Mouse (Mus musculus): ENCODE measurements around the gene Gna11. TPM values are rescaled to one million over a fixed set of nuclear protein-coding genes. Genes with fewer than 3 reads are reported as not detected.

Gna11 gene
- polyA plus RNA-seq, 1 experiment: 33.8 TPM

DNA sequence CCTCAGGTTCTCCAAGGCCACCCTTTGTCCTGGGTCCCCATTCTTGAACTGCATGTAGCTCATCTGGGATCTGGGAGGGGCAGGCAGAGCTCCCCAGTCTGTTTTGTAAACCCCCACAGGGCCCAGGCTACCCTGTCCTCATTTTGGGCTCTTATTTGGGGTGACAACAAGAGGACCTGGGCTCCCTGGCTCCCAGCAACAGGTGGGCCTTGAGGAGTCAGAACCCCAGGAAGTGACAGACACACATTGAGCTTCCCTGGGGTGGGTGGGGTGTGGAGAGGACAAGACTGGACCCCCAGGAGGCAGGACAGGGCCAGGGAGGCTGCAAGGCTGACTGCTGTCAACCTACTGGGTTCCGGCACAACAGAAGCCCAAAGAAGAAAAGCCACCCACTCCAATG, 1.4 kb downstream of the Gna11 start:
- DNase-seq (ENCODE audit: low read depth in 1 of 2, low spot score in 2 of 2): no peak
- Histone ChIP-seq H3K27ac (ENCODE audit: insufficient read depth, low read length) (no peak overlapping the region), H3K27me3 (ENCODE audit: control insufficient read depth, insufficient read depth, low read length) (no peaks in the 10 kb centered on the region), H3K4me1 (ENCODE audit: control insufficient read depth, insufficient read depth, insufficient read length) (peaks cover 21% of the 10 kb centered on the region; the same call in 1 of the 2 replicates), H3K4me3 (ENCODE audit: extremely low read depth, insufficient read depth, insufficient read length) (peak overlapping the region; percentile 82; the same call in 1 of the 2 replicates), H3K36me3 (ENCODE audit: control insufficient read depth, insufficient read depth, low read length) (no peaks in the 10 kb centered on the region)
- TF ChIP-seq POLR2A (IDR thresholded peaks at IDR 0.05; ENCODE audit: low read depth, low read length) (no peak), CTCF (IDR thresholded peaks at IDR 0.05; ENCODE audit: extremely low read depth, insufficient read depth, insufficient read length, insufficient replicate concordance) (no peak)
- 90% methylated on average over 1 of the region's 1 CpGs for WGBS

DNA sequence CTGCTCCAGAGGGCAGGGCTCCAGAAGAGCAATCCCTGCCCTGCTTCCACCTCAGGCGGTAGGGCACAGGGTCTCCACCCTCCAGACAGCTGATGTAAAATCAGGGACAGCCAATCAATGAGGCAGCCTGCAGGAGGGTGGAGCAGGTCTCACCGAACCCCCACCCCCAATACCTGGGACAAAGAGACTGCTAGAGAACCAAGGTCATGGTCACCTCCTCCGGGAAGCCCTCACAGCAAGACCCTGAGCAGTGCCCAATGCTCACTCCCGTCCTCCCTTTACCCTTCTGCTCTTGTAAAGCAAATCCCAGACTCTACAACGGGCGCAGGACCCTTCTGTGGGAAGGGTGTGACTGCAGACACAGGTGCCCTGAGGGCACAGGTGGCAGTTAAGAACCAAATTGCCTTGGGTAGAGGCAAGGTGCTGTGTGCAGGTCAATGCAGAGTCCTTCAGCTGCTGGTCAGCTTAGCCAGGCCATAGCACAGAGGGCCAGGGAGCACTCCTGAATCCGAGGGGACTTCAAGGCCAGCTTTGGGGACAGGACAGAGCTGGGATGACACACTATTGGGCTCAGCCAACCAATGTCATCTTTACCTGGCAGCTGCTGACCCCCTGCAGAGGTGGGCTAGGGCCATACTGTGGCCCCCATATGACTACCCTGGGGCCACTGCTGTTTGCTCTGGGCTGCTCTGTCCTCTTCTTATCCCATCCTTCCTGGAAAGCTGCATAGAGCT, 2.1 kb downstream of the Gna11 start:
- H3K27ac ChIP-seq (ENCODE audit: insufficient read depth, low read length): no peak overlapping the region

DNA sequence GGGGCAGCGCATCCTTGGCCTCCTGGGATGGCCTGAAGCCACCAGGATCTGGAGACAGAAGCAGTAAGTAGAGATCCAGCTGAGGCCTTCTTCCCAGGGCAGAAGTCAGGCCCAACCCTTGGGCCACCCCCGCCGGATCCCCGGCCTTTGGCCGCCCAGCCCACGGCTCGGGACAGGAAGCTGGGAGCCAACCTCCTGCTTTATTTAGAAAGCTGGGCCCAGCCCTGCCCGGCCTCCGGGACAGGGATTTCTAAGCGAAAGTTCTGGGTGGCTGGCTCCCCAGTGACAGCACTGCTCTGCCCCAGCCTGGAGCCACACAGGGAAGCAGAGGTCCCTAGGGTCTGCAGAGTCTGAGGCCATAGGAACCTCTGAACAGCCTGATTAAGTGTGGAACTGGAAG, 3.2 kb downstream of the Gna11 start:
- no peaks in the 10 kb centered on the region for H3K27me3 ChIP-seq (ENCODE audit: control insufficient read depth, insufficient read depth, low read length)
- H3K27ac ChIP-seq (ENCODE audit: insufficient read depth, low read length): 0 out of 2 replicates have a peak overlapping the region, but pooled peaks have one; percentile 22
- no peak overlapping the region for H3K4me3 ChIP-seq (ENCODE audit: extremely low read depth, insufficient read depth, insufficient read length)
- no peaks in the 10 kb centered on the region for H3K36me3 ChIP-seq (ENCODE audit: control insufficient read depth, insufficient read depth, low read length)
- H3K4me1 ChIP-seq (ENCODE audit: control insufficient read depth, insufficient read depth, insufficient read length): peaks cover 35% of the 10 kb centered on the region; the same call in 1 of the 2 replicates
- 80% methylated on average over 10 of the region's 10 CpGs for WGBS
- no peak for TF ChIP-seq CTCF (IDR thresholded peaks at IDR 0.05; ENCODE audit: extremely low read depth, insufficient read depth, insufficient read length, insufficient replicate concordance)
- TF ChIP-seq POLR2A (IDR thresholded peaks at IDR 0.05; ENCODE audit: low read depth, low read length): no peak
- no peak for DNase-seq (ENCODE audit: low read depth in 1 of 2, low spot score in 2 of 2)

More for the DNA sequence above, 2.1 kb downstream of the Gna11 start:
- TF ChIP-seq CTCF (IDR thresholded peaks at IDR 0.05; ENCODE audit: extremely low read depth, insufficient read depth, insufficient read length, insufficient replicate concordance): no peak
- TF ChIP-seq POLR2A (IDR thresholded peaks at IDR 0.05; ENCODE audit: low read depth, low read length): no peak
- no peak for DNase-seq (ENCODE audit: low read depth in 1 of 2, low spot score in 2 of 2)
- H3K27me3 ChIP-seq (ENCODE audit: control insufficient read depth, insufficient read depth, low read length): no peaks in the 10 kb centered on the region
- 94% methylated on average over 7 of the region's 7 CpGs for WGBS
- peaks cover 28% of the 10 kb centered on the region; the same call in 1 of the 2 replicates for H3K4me1 ChIP-seq (ENCODE audit: control insufficient read depth, insufficient read depth, insufficient read length)
- H3K36me3 ChIP-seq (ENCODE audit: control insufficient read depth, insufficient read depth, low read length): no peaks in the 10 kb centered on the region
- no peak overlapping the region for H3K4me3 ChIP-seq (ENCODE audit: extremely low read depth, insufficient read depth, insufficient read length)

GRCm38 (mm10) chr10:81541363-81541762, 3.6 kb downstream of the Gna11 start:
- no peak for DNase-seq (ENCODE audit: low read depth in 1 of 2, low spot score in 2 of 2)
- 78% methylated on average over 5 of the region's 5 CpGs for WGBS
- Histone ChIP-seq H3K4me3 (ENCODE audit: extremely low read depth, insufficient read depth, insufficient read length) (no peak overlapping the region), H3K27ac (ENCODE audit: insufficient read depth, low read length) (no peak overlapping the region), H3K27me3 (ENCODE audit: control insufficient read depth, insufficient read depth, low read length) (no peaks in the 10 kb centered on the region), H3K4me1 (ENCODE audit: control insufficient read depth, insufficient read depth, insufficient read length) (peaks cover 35% of the 10 kb centered on the region; the same call in 1 of the 2 replicates), H3K36me3 (ENCODE audit: control insufficient read depth, insufficient read depth, low read length) (no peaks in the 10 kb centered on the region)
- TF ChIP-seq POLR2A (IDR thresholded peaks at IDR 0.05; ENCODE audit: low read depth, low read length): no peak
- TF ChIP-seq CTCF (IDR thresholded peaks at IDR 0.05; ENCODE audit: extremely low read depth, insufficient read depth, insufficient read length, insufficient replicate concordance): no peak

- H3K4me1 ChIP-seq (ENCODE audit: control insufficient read depth, insufficient read depth, insufficient read length): peaks cover 28% of the 10 kb centered on the region; the same call in 1 of the 2 replicates
Measured at GRCm38 (mm10) chr10:81538321-81539048, 6.5 kb downstream of the Gna11 start.

GRCm38 (mm10) chr10:81537429-81537828, 7.6 kb downstream of the Gna11 start:
- no peak overlapping the region for H3K27ac ChIP-seq (ENCODE audit: insufficient read depth, low read length)
- DNase-seq (ENCODE audit: low read depth in 1 of 2, low spot score in 2 of 2): no peak
- TF ChIP-seq POLR2A (IDR thresholded peaks at IDR 0.05; ENCODE audit: low read depth, low read length) (no peak), CTCF (IDR thresholded peaks at IDR 0.05; ENCODE audit: extremely low read depth, insufficient read depth, insufficient read length, insufficient replicate concordance) (no peak)
- no peak overlapping the region for H3K4me3 ChIP-seq (ENCODE audit: extremely low read depth, insufficient read depth, insufficient read length)
- no peaks in the 10 kb centered on the region for H3K27me3 ChIP-seq (ENCODE audit: control insufficient read depth, insufficient read depth, low read length)
- H3K4me1 ChIP-seq (ENCODE audit: control insufficient read depth, insufficient read depth, insufficient read length): peaks cover 21% of the 10 kb centered on the region; the same call in 1 of the 2 replicates
- H3K36me3 ChIP-seq (ENCODE audit: control insufficient read depth, insufficient read depth, low read length): peaks cover 3% of the 10 kb centered on the region
- WGBS: 65% methylated on average over 2 of the region's 2 CpGs

More at GRCm38 (mm10) chr10:81538321-81539048, 6.5 kb downstream of the Gna11 start:
- peak overlapping the region; percentile 13; the same call in 1 of the 2 replicates for H3K27ac ChIP-seq (ENCODE audit: insufficient read depth, low read length)
- WGBS: 32% methylated on average over 3 of the region's 3 CpGs
- TF ChIP-seq POLR2A (IDR thresholded peaks at IDR 0.05; ENCODE audit: low read depth, low read length) (no peak), CTCF (IDR thresholded peaks at IDR 0.05; ENCODE audit: extremely low read depth, insufficient read depth, insufficient read length, insufficient replicate concordance) (no peak)
- no peaks in the 10 kb centered on the region for H3K36me3 ChIP-seq (ENCODE audit: control insufficient read depth, insufficient read depth, low read length)
- H3K27me3 ChIP-seq (ENCODE audit: control insufficient read depth, insufficient read depth, low read length): no peaks in the 10 kb centered on the region
- no peak overlapping the region for H3K4me3 ChIP-seq (ENCODE audit: extremely low read depth, insufficient read depth, insufficient read length)
- no peak for DNase-seq (ENCODE audit: low read depth in 1 of 2, low spot score in 2 of 2)
